ENCODE assay signal across 12 mouse cellular contexts in genomic region chr14:43812458-43812857, GRCm38 (mm10). TPM values are rescaled to one million over a fixed set of nuclear protein-coding genes. Genes with fewer than 3 reads are reported as not detected.
A peak's percentile ranks its signal among the peaks of the same experiment; 100 is the strongest.
DNase-seq lines count a peak whose midpoint lies in the region; ATAC-seq and TF ChIP-seq lines count a peak whose summit lies in the region.
"Not testable (repeated sequence)": the region's sequence is repeated elsewhere in the genome, so short reads cannot be mapped to it uniquely, and the experiment has no call there.
"Had no signal": no experiment of that assay in that cellular context is flagged by ENCODE, and none has a peak within 500 bp of the region (broad histone marks: within the 10 kb centered on the region; RNA-seq: fewer than 3 reads in every experiment).

No protein-coding gene starts in this region.

- H3K27ac ChIP-seq in limb, embryonic 14.5 days (replicated peaks; ENCODE audit: low read depth, low read length); testis, adult 2 months (ENCODE audit: control insufficient read depth, insufficient read depth, low read depth, low read length): not testable (repeated sequence)

- H3K9me3 ChIP-seq in limb, embryonic 14.5 days (ENCODE audit: control insufficient read depth, low read length) = not testable (repeated sequence)

- 65% methylated on average over 8 of the region's 9 CpGs for WGBS in limb, embryonic 14.5 days

- not testable (repeated sequence) for ATAC-seq in limb, embryonic 14.5 days (ENCODE audit: low FRiP score, low read depth)

- not testable (repeated sequence) for H3K4me2 ChIP-seq in limb, embryonic 14.5 days (replicated peaks; ENCODE audit: low read depth, low read length, severe bottlenecking)
- peak overlapping the region; percentile 45 for H3K4me2 ChIP-seq in myocyte (ENCODE audit: low read depth)

- not testable (repeated sequence) for H3ac ChIP-seq in C2C12 (ENCODE audit: control insufficient read depth, insufficient read length, low read depth); myocyte (ENCODE audit: control insufficient read depth, insufficient read length)

- H3K27me3 ChIP-seq in C2C12 (ENCODE audit: control insufficient read depth, insufficient read depth, insufficient read length); limb, embryonic 14.5 days (ENCODE audit: control insufficient read depth, insufficient read depth, low read length); myocyte (ENCODE audit: control insufficient read depth, insufficient read depth, insufficient read length); testis, adult 2 months (ENCODE audit: control insufficient read depth, insufficient read depth, low read length): not testable (repeated sequence)

- peak; percentile 29 for DNase-seq in adrenal gland, postnatal 25 days
- DNase-seq in embryo, embryonic 11 days = peak; percentile 32
- DNase-seq in gastrocnemius, postnatal 10 days = peak; percentile 26
- DNase-seq in kidney, postnatal 14 days = peak; percentile 8
- DNase-seq in limb, embryonic 14.5 days (ENCODE audit: low spot score) = peak; percentile 41

- H3K79me2 ChIP-seq in C2C12 (ENCODE audit: control insufficient read depth, insufficient read depth); myocyte (ENCODE audit: control insufficient read depth, insufficient read depth): not testable (repeated sequence)

- not testable (repeated sequence) for TF ChIP-seq POLR2A in limb, embryonic 14.5 days (IDR thresholded peaks at IDR 0.05; ENCODE audit: borderline replicate concordance, extremely low read depth, insufficient read depth, insufficient read length); myocyte (IDR thresholded peaks at IDR 0.05; ENCODE audit: insufficient read length, low read depth); testis, adult 2 months (IDR thresholded peaks at IDR 0.05; ENCODE audit: control insufficient read depth, low read depth, low read length)

- H3K36me3 ChIP-seq in C2C12 (ENCODE audit: control insufficient read depth, insufficient read depth); limb, embryonic 14.5 days (ENCODE audit: control insufficient read depth, insufficient read depth, low read length); myocyte (ENCODE audit: control insufficient read depth, insufficient read depth); testis, adult 2 months (ENCODE audit: control insufficient read depth, insufficient read depth, low read length): not testable (repeated sequence)

- H3K4me3 ChIP-seq in C2C12 (ENCODE audit: insufficient read depth, poor library complexity, severe bottlenecking) (peak overlapping the region; percentile 29), myocyte (peak overlapping the region; percentile 13)
- H3K4me3 ChIP-seq in limb, embryonic 14.5 days (replicated peaks; ENCODE audit: low read length); testis, adult 2 months (ENCODE audit: control insufficient read depth, low read depth, low read length): not testable (repeated sequence)

- H3K4me1 ChIP-seq in limb, embryonic 14.5 days (ENCODE audit: control insufficient read depth, insufficient read depth, low read length); testis, adult 2 months (ENCODE audit: control insufficient read depth, insufficient read depth, low read length): not testable (repeated sequence)

- peak; percentile 59 for TF ChIP-seq CTCF in C2C12 (IDR thresholded peaks at IDR 0.05; ENCODE audit: control insufficient read depth, insufficient read depth, insufficient read length)
- peak; percentile 38; the same call in 1 of the 2 replicates for TF ChIP-seq CTCF in testis, adult 2 months (IDR thresholded peaks at IDR 0.05; ENCODE audit: control insufficient read depth, insufficient read depth, insufficient replicate concordance, low read depth, low read length)

- H3K9ac ChIP-seq in limb, embryonic 14.5 days (ENCODE audit: low read depth, low read length, severe bottlenecking) = not testable (repeated sequence)

- not testable (repeated sequence) for H3K79me3 ChIP-seq in C2C12 (ENCODE audit: low read depth)

TF ChIP-seq in myocyte, 11 proteins besides CTCF, POLR2A, EP300 and RAD21:
- peak in 2 of 3 experiments; percentile 10 to 32 for TF ChIP-seq MYOD1 (IDR thresholded peaks at IDR 0.05; ENCODE audit: control insufficient read depth in 1 of 3, insufficient read length in 2 of 3, low read depth in 2 of 3)

RNA-seq across cellular contexts. Expression of gene Gm8180, which starts 27.9 kb away (rescaled TPM):
- not detected for polyA plus RNA-seq in C2C12 (2012; fragmentation: generic; extraction: Trizol)
- total RNA-seq in adrenal gland, postnatal 25 days (2021) = not detected in 2 replicates
- total RNA-seq in gastrocnemius, postnatal 10 days (2021) = not detected
- polyA plus RNA-seq in limb, embryonic 14.5 days (2012; rRNA removed) = not detected in 2 replicates
- polyA plus RNA-seq in limb, embryonic 14.5 days (2014; fragmentation: Nextera tagmentation; extraction: Ambion mirVana) = not detected in 2 replicates
- not detected for polyA plus RNA-seq in myocyte (2012; fragmentation: generic; extraction: Trizol)
- 2.4 and 4.1 TPM in 2 replicates for polyA plus RNA-seq in testis, adult 2 months (2012; rRNA removed)
- total RNA-seq: gastrocnemius, postnatal 25 days had no signal
- polyA plus RNA-seq: hindbrain, embryonic 15.5 days; liver, embryonic 11.5 days; stomach, embryonic 14.5 days had no signal
